13 mouse cellular contexts compared by ENCODE assay signal in the genomic region with DNA sequence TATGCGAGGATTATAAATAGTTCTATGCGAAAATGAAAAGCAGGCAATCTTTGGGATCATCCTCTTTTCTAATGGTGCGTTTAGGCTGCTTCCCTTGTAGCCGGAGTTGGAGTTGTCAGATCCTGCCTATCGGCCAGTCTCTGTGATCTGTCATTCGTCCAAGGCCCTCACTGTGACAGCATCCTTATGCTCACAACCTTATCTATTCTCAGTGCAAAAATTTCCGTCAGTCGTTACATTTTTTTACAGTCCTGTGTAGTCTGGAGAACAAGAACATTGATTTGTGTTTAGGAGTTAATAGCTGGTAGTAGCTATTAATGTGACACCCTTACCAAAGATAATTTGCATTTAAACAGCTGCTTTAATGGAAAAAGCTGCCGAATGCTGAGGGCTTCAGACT.
DNase-seq lines count a peak whose midpoint lies in the region; ATAC-seq lines count a peak whose summit lies in the region.
"Had no signal": no experiment of that assay in that cellular context is flagged by ENCODE, and none has a peak within 500 bp of the region (broad histone marks: within the 10 kb centered on the region; RNA-seq: fewer than 3 reads in every experiment).

No protein-coding gene starts in this region.

- DNase-seq in heart, postnatal 14 days, result no peak
- DNase-seq in midbrain, embryonic 14.5 days, result peak; percentile 50
- no peak for DNase-seq in spleen, postnatal 14 days (ENCODE audit: low spot score in 2 of 2)
- DNase-seq in natural killer cell, adult 2 months (ENCODE audit: low spot score in 2 of 2), result no peak
- DNase-seq: kidney, adult 18-20 months had no signal

- peaks cover 21% of the 10 kb centered on the region for H3K4me1 ChIP-seq in heart, embryonic 13.5 days
- peaks cover 13% of the 10 kb centered on the region; the same call in 1 of the 2 replicates for H3K4me1 ChIP-seq in midbrain, embryonic 14.5 days (ENCODE audit: control insufficient read depth, insufficient read depth, low read length)
- peaks cover 20% of the 10 kb centered on the region for H3K4me1 ChIP-seq in midbrain, embryonic 16.5 days (ENCODE audit: control insufficient read depth, insufficient read depth, low read length)
- H3K4me1 ChIP-seq in hindbrain, embryonic 13.5 days (replicated peaks), result peaks cover 19% of the 10 kb centered on the region
- peaks cover 16% of the 10 kb centered on the region for H3K4me1 ChIP-seq in neural tube, embryonic 15.5 days

- H3K36me3 ChIP-seq in heart, embryonic 13.5 days, result no peaks in the 10 kb centered on the region
- no peaks in the 10 kb centered on the region for H3K36me3 ChIP-seq in midbrain, embryonic 14.5 days (ENCODE audit: control insufficient read depth, insufficient read depth, low read length)
- H3K36me3 ChIP-seq in midbrain, embryonic 16.5 days (ENCODE audit: control insufficient read depth, insufficient read depth, low read length), result no peaks in the 10 kb centered on the region
- H3K36me3 ChIP-seq in hindbrain, embryonic 13.5 days, result no peaks in the 10 kb centered on the region
- H3K36me3 ChIP-seq in neural tube, embryonic 15.5 days, result no peaks in the 10 kb centered on the region
- H3K36me3 ChIP-seq: embryonic facial prominence, embryonic 10.5 days; lung, embryonic 15.5 days had no signal

- H3K9me3 ChIP-seq in heart, embryonic 13.5 days, result no peaks in the 10 kb centered on the region
- H3K9me3 ChIP-seq in midbrain, embryonic 14.5 days (ENCODE audit: control insufficient read depth, low read length), result no peaks in the 10 kb centered on the region
- H3K9me3 ChIP-seq in midbrain, embryonic 16.5 days (replicated peaks; ENCODE audit: control insufficient read depth, low read length, poor library complexity, severe bottlenecking), result no peaks in the 10 kb centered on the region
- no peaks in the 10 kb centered on the region for H3K9me3 ChIP-seq in hindbrain, embryonic 13.5 days
- no peaks in the 10 kb centered on the region for H3K9me3 ChIP-seq in neural tube, embryonic 15.5 days (replicated peaks)
- H3K9me3 ChIP-seq: embryonic facial prominence, embryonic 10.5 days; lung, embryonic 15.5 days had no signal

- no peak overlapping the region for H3K27ac ChIP-seq in heart, embryonic 13.5 days (replicated peaks)
- H3K27ac ChIP-seq in midbrain, embryonic 14.5 days (replicated peaks; ENCODE audit: low read depth, low read length), result 0 out of 2 replicates have a peak overlapping the region, but pooled peaks have one; percentile 9
- H3K27ac ChIP-seq in midbrain, embryonic 16.5 days (ENCODE audit: low read length), result no peak overlapping the region
- H3K27ac ChIP-seq in hindbrain, embryonic 13.5 days, result peak overlapping the region; percentile 68; the same call in 1 of the 2 replicates
- 0 out of 2 replicates have a peak overlapping the region, but pooled peaks have one; percentile 4 for H3K27ac ChIP-seq in neural tube, embryonic 15.5 days (replicated peaks)
- H3K27ac ChIP-seq: embryonic facial prominence, embryonic 10.5 days; layer of hippocampus, adult 2 months; lung, embryonic 15.5 days had no signal

- no peaks in the 10 kb centered on the region for H3K27me3 ChIP-seq in heart, embryonic 13.5 days (replicated peaks)
- H3K27me3 ChIP-seq in midbrain, embryonic 14.5 days (ENCODE audit: control insufficient read depth, insufficient read depth, low read length), result no peaks in the 10 kb centered on the region
- H3K27me3 ChIP-seq in midbrain, embryonic 16.5 days (ENCODE audit: control insufficient read depth, insufficient read depth, low read depth, low read length), result no peaks in the 10 kb centered on the region
- no peaks in the 10 kb centered on the region for H3K27me3 ChIP-seq in hindbrain, embryonic 13.5 days
- no peaks in the 10 kb centered on the region for H3K27me3 ChIP-seq in neural tube, embryonic 15.5 days (replicated peaks)
- H3K27me3 ChIP-seq: lung, embryonic 15.5 days had no signal

- intact Hi-C loops in heart, postnatal 14 days (cut with DNase I), result no loop called here

- H3K9ac ChIP-seq in heart, embryonic 13.5 days, result no peak overlapping the region
- no peak overlapping the region for H3K9ac ChIP-seq in midbrain, embryonic 14.5 days (replicated peaks; ENCODE audit: low read length)
- H3K9ac ChIP-seq in midbrain, embryonic 16.5 days (ENCODE audit: low read depth, low read length), result no peak overlapping the region
- H3K9ac ChIP-seq in hindbrain, embryonic 13.5 days, result no peak overlapping the region
- no peak overlapping the region for H3K9ac ChIP-seq in neural tube, embryonic 15.5 days (replicated peaks)
- H3K9ac ChIP-seq: lung, embryonic 15.5 days had no signal

- whole genome bisulfite sequencing in heart, embryonic 13.5 days, result 14% methylated on average over 9 of the region's 9 CpGs
- 20% methylated on average over 9 of the region's 9 CpGs for WGBS in midbrain, embryonic 14.5 days
- 16% methylated on average over 9 of the region's 9 CpGs for WGBS in midbrain, embryonic 16.5 days
- 25% methylated on average over 9 of the region's 9 CpGs for WGBS in hindbrain, embryonic 13.5 days
- 20% methylated on average over 9 of the region's 9 CpGs for WGBS in neural tube, embryonic 15.5 days

- no peak overlapping the region for H3K4me3 ChIP-seq in heart, embryonic 13.5 days
- H3K4me3 ChIP-seq in midbrain, embryonic 14.5 days (replicated peaks; ENCODE audit: low read depth, low read length), result no peak overlapping the region
- H3K4me3 ChIP-seq in midbrain, embryonic 16.5 days (ENCODE audit: low read depth, low read length), result no peak overlapping the region
- no peak overlapping the region for H3K4me3 ChIP-seq in hindbrain, embryonic 13.5 days
- H3K4me3 ChIP-seq in neural tube, embryonic 15.5 days (replicated peaks), result no peak overlapping the region
- H3K4me3 ChIP-seq: embryonic facial prominence, embryonic 10.5 days; layer of hippocampus, adult 2 months; lung, embryonic 15.5 days had no signal

- H3K4me2 ChIP-seq in heart, embryonic 13.5 days, result peak overlapping the region; percentile 44
- H3K4me2 ChIP-seq in midbrain, embryonic 14.5 days (ENCODE audit: low read length), result peak overlapping the region; percentile 18; the same call in 1 of the 2 replicates
- no peak overlapping the region for H3K4me2 ChIP-seq in midbrain, embryonic 16.5 days (ENCODE audit: low read length)
- H3K4me2 ChIP-seq in hindbrain, embryonic 13.5 days, result peak overlapping the region; percentile 23; the same call in 1 of the 2 replicates
- H3K4me2 ChIP-seq in neural tube, embryonic 15.5 days, result peak overlapping the region; percentile 1; the same call in 1 of the 2 replicates
- H3K4me2 ChIP-seq: lung, embryonic 15.5 days had no signal

- no peak for ATAC-seq in heart, embryonic 13.5 days (ENCODE audit: extremely low read depth, insufficient number of reproducible peaks, low FRiP score, low TSS enrichment)
- no peak for ATAC-seq in midbrain, embryonic 14.5 days (ENCODE audit: low FRiP score, low TSS enrichment)
- no peak for ATAC-seq in midbrain, embryonic 16.5 days
- 0 out of 2 replicates have a peak, but pooled peaks have one; percentile 43 for ATAC-seq in hindbrain, embryonic 13.5 days (ENCODE audit: low FRiP score)
- no peak; the same call in 1 of the 2 replicates for ATAC-seq in neural tube, embryonic 15.5 days (ENCODE audit: low FRiP score)
- ATAC-seq: CD4-positive, CD25-positive, alpha-beta regulatory T cell, adult 4 months had no signal

Comparison
In these comparisons a context has a peak if more than half of its experiments do, and no peak if none do; other contexts are left out.
1. H3K27ac ChIP-seq: peak in midbrain, embryonic 14.5 days (single experiment), hindbrain, embryonic 13.5 days (single experiment) and neural tube, embryonic 15.5 days (single experiment); none in heart, embryonic 13.5 days (single experiment) and midbrain, embryonic 16.5 days (single experiment).